Mouse (Mus musculus): ENCODE measurements around the gene Rplp2.
A peak's percentile ranks its signal among the peaks of the same experiment; 100 is the strongest.

Gene Rplp2

GRCm38 (mm10) chr7:141485186-141485585 is 38.0 kb downstream of the Rplp2 start:
- DNase-seq: peak; percentile 89

- DNase-seq: no peak
These were observed 38.4 kb downstream of the Rplp2 start for GRCm38 (mm10) chr7:141485606-141486005.

- no peak for DNase-seq
These were observed 39.1 kb downstream of the Rplp2 start for GRCm38 (mm10) chr7:141486239-141486638.

GRCm38 (mm10) chr7:141487141-141487540 is 40.0 kb downstream of the Rplp2 start:
- DNase-seq: no peak

- no peak for DNase-seq
These were observed 44.0 kb downstream of the Rplp2 start for GRCm38 (mm10) chr7:141491151-141491550.

GRCm38 (mm10) chr7:141492738-141493137 is 45.6 kb downstream of the Rplp2 start:
- no peak for DNase-seq

GRCm38 (mm10) chr7:141493729-141494128 is 46.6 kb downstream of the Rplp2 start:
- DNase-seq: no peak

GRCm38 (mm10) chr7:141495379-141495778 is 48.2 kb downstream of the Rplp2 start:
- no peak for DNase-seq

- DNase-seq: no peak
These were observed 48.8 kb downstream of the Rplp2 start for GRCm38 (mm10) chr7:141495940-141496339.

GRCm38 (mm10) chr7:141497600-141497999 is 50.4 kb downstream of the Rplp2 start:
- peak; percentile 90 for DNase-seq
